Mouse (Mus musculus): ENCODE measurements around the gene Myo1e. TPM values are rescaled to one million over a fixed set of nuclear protein-coding genes. Genes with fewer than 3 reads are reported as not detected.

The Myo1e gene
- total RNA-seq, 4 experiments from 2014 or later: 12.6 to 23.5 (median 15.5) TPM

GRCm38 (mm10) chr9:70281407-70281806, 74.3 kb downstream of the Myo1e start:
- DNase-seq (ENCODE audit: low spot score in 2 of 2): no peak

DNA sequence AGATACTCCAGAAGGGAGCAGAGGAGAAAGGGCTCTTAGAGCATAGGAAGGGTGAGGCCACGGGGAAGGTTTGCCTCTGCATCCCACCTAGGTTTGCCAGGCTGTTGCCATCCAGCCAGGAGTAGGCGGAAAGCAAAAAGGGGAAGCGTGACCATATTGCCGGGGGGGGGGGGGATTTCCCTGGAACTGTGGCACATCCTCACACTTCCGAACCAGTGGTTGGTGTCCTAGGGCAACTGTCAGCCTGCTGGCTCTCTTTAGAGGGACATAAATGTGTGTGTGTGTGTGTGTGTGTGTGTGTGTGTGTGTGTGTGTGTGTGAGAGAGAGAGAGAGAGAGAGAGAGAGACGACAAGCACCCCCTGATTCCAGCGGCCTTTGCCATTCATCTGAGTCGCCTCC, 75.0 kb downstream of the Myo1e start:
- no peak for DNase-seq (ENCODE audit: low spot score in 2 of 2)

- no peak for DNase-seq (ENCODE audit: low spot score in 2 of 2)
These were observed 76.0 kb downstream of the Myo1e start for GRCm38 (mm10) chr9:70283151-70283550.

- DNase-seq (ENCODE audit: low spot score in 2 of 2): peak in 1 of 2 experiments; percentile 51
These were observed 77.5 kb downstream of the Myo1e start for GRCm38 (mm10) chr9:70284584-70285140.

DNA sequence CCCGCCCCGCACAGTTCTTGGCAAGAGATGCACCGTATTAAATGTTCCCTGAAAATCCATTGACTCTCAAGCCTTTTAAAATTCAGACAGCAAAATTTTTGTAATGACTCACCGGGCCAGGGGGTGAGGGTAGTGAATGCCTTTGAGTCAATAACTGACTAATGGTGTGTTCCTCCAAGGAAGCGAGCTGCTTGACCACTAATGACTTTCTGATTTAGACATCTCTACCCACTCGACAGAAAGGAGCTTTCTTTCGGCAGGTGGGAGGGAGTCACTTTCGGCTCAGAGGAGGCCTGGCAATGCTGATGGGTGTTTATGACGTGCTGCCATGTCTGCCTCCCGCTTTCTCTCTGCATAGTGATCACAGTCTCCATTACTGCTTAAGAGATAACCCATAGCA, 83.6 kb downstream of the Myo1e start:
- no peak for DNase-seq (ENCODE audit: low spot score in 2 of 2)

DNA sequence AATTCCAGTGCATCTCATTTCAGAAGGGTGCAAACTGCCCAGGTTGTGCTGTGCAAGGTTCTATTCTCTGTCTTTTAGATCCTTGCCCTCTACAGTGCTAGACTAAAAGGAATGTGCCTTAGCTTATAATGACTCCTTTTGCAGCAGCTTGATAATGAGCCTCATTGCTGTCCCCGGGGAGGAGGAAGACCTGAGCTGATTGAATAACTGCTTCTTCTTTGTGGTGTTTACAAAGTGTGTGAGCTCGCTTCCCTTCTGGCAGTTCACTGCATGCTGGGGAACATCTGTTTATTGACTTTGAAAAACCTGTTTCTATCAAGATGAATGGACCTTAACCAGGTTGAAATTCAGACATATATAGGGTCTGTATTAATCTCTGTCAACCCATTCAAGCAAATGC, 89.8 kb downstream of the Myo1e start:
- no peak for DNase-seq (ENCODE audit: low spot score in 2 of 2)

GRCm38 (mm10) chr9:70298221-70298620, 91.1 kb downstream of the Myo1e start:
- DNase-seq (ENCODE audit: low spot score in 2 of 2): peak in 1 of 2 experiments; percentile 49

DNA sequence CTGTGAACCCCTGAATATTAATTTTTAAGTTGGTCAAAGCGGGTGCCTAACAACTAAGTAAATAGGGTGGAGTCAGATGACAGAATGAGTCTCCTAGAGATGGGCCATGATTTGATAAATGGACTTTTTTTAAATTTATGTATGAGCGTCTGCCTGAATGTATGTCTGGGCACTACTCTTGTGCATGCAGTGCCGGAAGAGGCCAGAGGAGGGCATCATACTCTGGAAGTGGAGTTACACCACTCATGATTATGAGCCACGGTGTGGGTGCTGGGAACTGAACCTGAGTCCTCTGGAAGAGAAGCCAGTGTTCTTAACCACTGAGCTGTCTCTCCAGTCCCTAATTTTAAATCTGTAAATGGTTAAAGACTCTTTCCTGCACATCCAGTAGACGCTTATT, 93.6 kb downstream of the Myo1e start:
- no peak for DNase-seq (ENCODE audit: low spot score in 2 of 2)

- DNase-seq (ENCODE audit: low spot score in 2 of 2): no peak
These were observed 94.4 kb downstream of the Myo1e start for GRCm38 (mm10) chr9:70301598-70301997.

- no peak for DNase-seq (ENCODE audit: low spot score in 2 of 2)
These were observed 97.8 kb downstream of the Myo1e start for GRCm38 (mm10) chr9:70304901-70305300.

- no peak for DNase-seq (ENCODE audit: low spot score in 2 of 2)
These were observed 102.9 kb downstream of the Myo1e start for GRCm38 (mm10) chr9:70310046-70310445.

- DNase-seq (ENCODE audit: low spot score in 2 of 2): no peak
These were observed 106.9 kb downstream of the Myo1e start for GRCm38 (mm10) chr9:70314019-70314418.

- no peak for DNase-seq (ENCODE audit: low spot score in 2 of 2)
These were observed 108.0 kb downstream of the Myo1e start for GRCm38 (mm10) chr9:70315130-70315529.

DNA sequence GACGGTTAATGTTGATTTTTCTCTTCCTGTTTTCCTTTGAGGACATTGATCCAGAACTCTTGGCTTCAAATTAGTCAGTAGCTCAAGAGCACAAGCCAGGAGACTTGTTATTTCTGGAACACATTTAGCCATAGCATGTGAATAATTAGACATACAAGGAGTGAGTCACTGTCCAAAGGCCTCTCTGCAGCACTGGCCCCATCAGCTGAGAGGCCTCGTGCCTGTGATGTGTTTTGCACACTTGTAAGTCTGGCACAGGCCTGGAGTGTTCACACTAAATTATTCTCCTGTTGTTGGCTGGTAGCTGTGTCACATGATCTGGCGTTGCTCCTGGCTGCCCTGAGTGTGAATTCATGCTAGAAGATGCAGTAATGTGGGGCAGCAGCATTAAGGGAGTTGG, 111.5 kb downstream of the Myo1e start:
- no peak for DNase-seq (ENCODE audit: low spot score in 2 of 2)

DNA sequence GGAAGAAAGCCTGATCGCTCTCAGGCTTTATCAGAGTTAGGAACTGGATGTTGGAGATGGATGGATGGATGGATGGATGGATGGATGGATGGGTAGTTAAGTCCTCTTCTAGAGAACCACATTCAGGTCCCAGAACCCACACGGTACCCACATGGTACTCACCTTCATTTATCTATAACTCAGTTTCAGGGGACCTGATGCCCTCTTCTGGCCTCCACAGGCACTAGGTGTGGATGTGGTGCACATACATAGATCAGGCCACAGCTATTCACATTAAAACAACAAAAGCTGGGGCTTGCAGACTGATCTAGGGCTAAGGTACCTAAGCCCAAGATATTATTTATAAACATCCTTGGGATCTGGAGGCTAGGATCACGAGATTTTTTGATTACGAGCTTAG, 117.2 kb downstream of the Myo1e start:
- DNase-seq (ENCODE audit: low spot score in 2 of 2): no peak

DNA sequence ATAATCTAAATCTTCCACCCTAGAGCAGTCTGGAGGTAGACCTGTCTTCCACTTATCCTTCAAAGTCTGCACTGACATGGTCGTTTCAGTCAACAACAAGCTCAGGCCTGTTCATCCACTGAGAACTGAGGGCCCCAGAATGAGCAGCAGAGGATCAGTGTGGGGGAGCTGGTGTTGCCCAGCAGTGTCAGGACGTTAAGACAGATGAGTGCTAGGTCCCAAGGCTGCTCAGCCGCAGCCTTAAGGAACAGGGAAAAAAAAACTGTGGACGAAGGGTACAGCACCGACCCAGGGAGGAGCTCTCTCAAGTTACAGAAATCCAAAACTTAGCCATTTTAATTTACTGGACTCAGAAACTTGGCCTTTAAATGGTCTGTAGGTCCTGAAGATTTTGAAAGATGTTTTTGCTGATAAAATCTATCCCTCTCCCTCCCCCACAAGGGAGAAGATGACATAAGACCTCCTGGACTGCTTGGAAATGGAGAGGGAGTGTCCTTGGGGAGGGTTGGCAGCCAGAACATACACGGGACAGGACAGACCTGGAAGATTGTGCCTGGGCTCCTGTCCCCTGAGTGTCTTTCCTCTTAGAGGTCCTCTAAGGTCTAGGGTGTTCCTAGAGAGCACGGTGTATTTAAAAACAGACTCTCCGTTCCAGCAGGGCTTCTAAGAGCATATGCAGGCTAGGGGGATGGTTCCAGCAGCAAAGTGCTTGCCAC, 118.9 kb downstream of the Myo1e start:
- DNase-seq (ENCODE audit: low spot score in 2 of 2): no peak

DNA sequence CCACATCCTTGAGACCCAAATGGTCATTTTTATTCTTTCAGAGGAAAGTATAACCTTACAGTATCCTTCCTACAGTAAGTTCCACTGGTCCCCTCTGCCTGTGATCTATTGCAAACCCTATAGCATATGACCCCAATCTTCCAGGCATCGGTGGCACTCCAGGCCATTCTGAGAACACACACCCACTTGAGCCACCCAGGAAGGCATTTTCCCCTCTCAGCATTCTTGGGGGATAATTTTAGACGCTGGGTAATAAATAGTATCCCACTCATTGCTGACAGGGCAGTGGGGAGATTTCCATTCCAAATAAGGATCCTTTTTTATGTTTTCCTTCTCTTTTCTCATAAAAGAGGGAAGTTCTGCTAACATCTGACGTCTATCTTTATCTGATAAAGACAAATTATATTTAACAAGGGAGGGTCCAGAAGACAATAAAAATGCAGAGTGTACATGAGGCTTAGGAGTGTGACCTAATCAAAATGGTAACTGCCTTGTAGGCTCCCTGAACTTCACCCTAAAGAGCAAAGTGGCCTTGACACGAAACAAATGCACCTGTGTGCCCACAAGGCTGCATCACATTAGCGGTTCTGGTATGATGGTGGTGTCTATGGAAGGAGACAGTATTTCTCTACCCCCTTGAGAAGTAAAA, 121.2 kb downstream of the Myo1e start:
- no peak for DNase-seq (ENCODE audit: low spot score in 2 of 2)

GRCm38 (mm10) chr9:70331727-70332335, 124.7 kb downstream of the Myo1e start:
- DNase-seq (ENCODE audit: low spot score in 2 of 2): no peak

DNA sequence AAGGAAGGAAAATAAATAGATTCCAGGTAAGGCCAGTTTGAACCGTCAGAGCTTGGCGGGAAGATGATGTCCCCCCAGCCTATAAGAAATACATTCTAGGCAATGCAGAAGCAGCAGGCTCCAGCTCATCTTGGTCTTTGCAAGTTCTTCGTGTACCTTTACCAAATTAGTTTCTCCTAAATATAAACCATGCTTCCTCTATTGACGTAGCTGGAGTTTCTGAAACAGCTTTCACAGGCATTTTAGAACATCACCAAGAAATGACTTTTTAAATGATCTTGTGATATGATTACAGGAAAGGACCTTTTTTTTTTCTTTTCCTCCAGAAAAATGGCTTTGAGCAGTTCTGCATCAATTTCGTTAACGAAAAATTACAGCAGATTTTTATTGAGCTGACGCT, 131.2 kb downstream of the Myo1e start:
- no peak for DNase-seq (ENCODE audit: low spot score in 2 of 2)

- no peak for DNase-seq (ENCODE audit: low spot score in 2 of 2)
These were observed 131.7 kb downstream of the Myo1e start for GRCm38 (mm10) chr9:70338894-70339293.

GRCm38 (mm10) chr9:70349274-70349673, 142.1 kb downstream of the Myo1e start:
- DNase-seq (ENCODE audit: low spot score in 2 of 2): no peak

DNA sequence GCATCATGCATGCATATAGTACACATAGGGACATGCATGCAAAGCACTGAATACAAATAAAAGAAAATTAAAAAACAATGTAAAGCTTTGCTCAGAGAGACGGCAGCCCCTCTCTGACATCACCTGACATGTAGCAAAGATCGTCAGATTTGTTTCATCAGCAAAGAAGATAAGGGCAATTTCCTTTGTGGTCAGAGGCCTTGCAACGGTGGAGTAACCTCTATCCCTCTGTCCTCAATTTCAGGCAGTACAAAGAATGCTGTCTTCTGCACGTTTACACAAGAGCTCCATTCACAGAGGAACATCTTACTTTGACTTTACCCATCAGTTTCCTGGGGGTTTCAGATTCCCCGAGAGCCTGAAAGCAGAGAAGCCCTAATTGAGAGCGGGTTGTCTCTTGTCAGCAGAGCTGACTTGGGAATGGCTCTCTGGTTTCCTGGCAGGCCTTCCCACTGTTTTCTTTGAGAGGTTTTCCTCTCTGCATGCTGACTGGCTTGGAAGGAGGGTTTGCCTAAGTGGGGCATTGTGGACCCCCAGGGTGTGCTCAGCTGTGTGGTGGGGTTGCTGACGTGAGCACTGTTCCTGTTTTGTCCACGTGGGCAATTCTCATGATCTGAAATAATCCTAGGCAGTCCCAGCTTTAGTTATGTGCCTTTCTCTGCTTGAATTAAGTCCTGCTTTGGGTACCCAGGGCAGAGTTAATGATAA, 144.6 kb downstream of the Myo1e start:
- no peak for DNase-seq (ENCODE audit: low spot score in 2 of 2)

Data from left cerebral cortex, adult 8-10 months (tissue).